Mouse (Mus musculus): ENCODE measurements around the gene BC049715.

GRCm38 (mm10) chr6:136789391-136789971, 37.9 kb upstream of the BC049715 start:
- TF ChIP-seq POLR2A (IDR thresholded peaks at IDR 0.05; ENCODE audit: low read depth, low read length) (no peak), CTCF (IDR thresholded peaks at IDR 0.05; ENCODE audit: extremely low read depth, insufficient read length, insufficient replicate concordance, low read depth, low read length) (no peak)
